Mouse (Mus musculus): ENCODE measurements at regions not wholly inside any gene's neighbourhood (a gene's known extent, or its start where the extent isn't known, plus 50 kb on each side); places are given as distances from the start of the nearest gene placed in this dataset.

GRCm38 (mm10) chr2:161185122-161185521 lies 76.2 kb upstream of the Chd6 start:
- Histone ChIP-seq H3K27me3 (ENCODE audit: insufficient read depth, low read length) (no peaks in the 10 kb centered on the region), H3K4me1 (ENCODE audit: insufficient read depth, low read length) (no peaks in the 10 kb centered on the region), H3K9me3 (ENCODE audit: low read length) (no peaks in the 10 kb centered on the region), H3K36me3 (ENCODE audit: insufficient read depth, low read length) (no peaks in the 10 kb centered on the region), H3K4me3 (ENCODE audit: low read depth, low read length) (no peak overlapping the region), H3K27ac (ENCODE audit: low read depth, low read length) (no peak overlapping the region), H3K9ac (replicated peaks; ENCODE audit: low read length, poor library complexity, severe bottlenecking) (no peak overlapping the region), H3K4me2 (ENCODE audit: low read depth, low read length, poor library complexity, severe bottlenecking) (no peak overlapping the region)
- DNase-seq (ENCODE audit: low spot score) (peak; percentile 34), ATAC-seq (ENCODE audit: low FRiP score) (no peak)
- TF ChIP-seq CTCF (IDR thresholded peaks at IDR 0.05), result peak; percentile 95

DNA sequence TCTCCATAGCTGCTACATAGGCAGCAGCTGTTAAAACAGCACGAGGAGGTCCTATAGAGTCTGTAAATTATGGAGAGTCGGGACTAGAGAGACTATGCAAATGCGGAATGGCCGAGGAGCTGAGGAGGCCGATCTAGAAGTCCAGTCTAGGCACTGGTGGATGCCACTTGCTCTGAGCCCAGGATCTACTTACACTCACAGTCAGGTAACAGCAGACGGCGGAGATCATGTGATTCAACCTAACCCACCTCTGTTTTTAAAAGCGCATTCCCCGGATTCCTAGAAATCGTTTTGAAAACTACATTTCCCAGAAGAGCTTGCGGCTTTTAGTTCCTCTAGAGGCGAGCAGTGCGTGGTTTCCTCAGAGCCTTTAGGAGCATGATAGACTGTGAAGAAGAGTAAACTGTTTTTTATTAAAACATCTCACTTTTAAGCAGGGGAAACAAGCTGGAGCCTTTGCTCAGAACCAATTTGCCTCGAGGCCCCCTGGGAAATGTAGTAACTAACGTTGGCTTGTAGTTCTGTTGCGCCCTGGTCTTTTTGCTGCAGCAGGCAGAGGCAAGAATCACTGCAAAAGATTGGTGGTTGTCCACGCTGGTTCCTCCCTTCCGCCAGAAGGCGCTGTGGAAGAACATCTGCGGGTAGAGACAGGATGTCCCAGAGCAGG lies 68.6 kb upstream of the Chd6 start:
- peak; percentile 83 for TF ChIP-seq CTCF (IDR thresholded peaks at IDR 0.05)
- peak overlapping the region; percentile 80 for H3K27ac ChIP-seq (ENCODE audit: low read depth, low read length)
- H3K27me3 ChIP-seq (ENCODE audit: insufficient read depth, low read length), result no peaks in the 10 kb centered on the region
- WGBS, result 3% methylated on average over 20 of the region's 20 CpGs
- ATAC-seq (ENCODE audit: low FRiP score), result peak; percentile 86
- no peaks in the 10 kb centered on the region for H3K9me3 ChIP-seq (ENCODE audit: low read length)
- H3K9ac ChIP-seq (replicated peaks; ENCODE audit: low read length, poor library complexity, severe bottlenecking), result peak overlapping the region; percentile 48
- no peaks in the 10 kb centered on the region for H3K4me1 ChIP-seq (ENCODE audit: insufficient read depth, low read length)
- H3K4me3 ChIP-seq (ENCODE audit: low read depth, low read length), result peak overlapping the region; percentile 36
- no peaks in the 10 kb centered on the region for H3K36me3 ChIP-seq (ENCODE audit: insufficient read depth, low read length)
- peak; percentile 87 for DNase-seq (ENCODE audit: low spot score)
- peak overlapping the region; percentile 50 for H3K4me2 ChIP-seq (ENCODE audit: low read depth, low read length, poor library complexity, severe bottlenecking)

DNA sequence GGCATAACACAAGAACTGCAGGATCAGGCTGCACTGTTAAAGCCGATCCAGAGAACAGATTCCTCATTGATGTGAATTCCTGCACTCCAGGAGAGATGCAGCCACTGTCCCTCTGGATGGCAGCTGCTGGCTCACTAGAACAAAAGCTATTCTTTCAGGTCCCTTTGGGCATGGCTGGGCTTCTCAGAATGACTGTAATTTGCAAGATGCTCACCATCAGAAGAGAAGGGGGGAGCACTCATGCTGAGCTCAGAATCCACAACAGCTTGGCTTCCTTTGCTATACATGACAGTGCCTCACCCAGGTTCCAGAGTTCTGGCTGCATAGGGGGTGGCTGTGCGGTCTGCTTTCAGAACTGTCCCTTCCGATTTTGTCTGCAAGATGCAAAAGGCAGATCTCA lies 57.8 kb upstream of the Chd6 start:
- no peak overlapping the region for H3K27ac ChIP-seq (ENCODE audit: low read depth, low read length)
- no peaks in the 10 kb centered on the region for H3K4me1 ChIP-seq (ENCODE audit: insufficient read depth, low read length)
- no peaks in the 10 kb centered on the region for H3K27me3 ChIP-seq (ENCODE audit: insufficient read depth, low read length)
- H3K4me2 ChIP-seq (ENCODE audit: low read depth, low read length, poor library complexity, severe bottlenecking), result no peak overlapping the region
- H3K9ac ChIP-seq (replicated peaks; ENCODE audit: low read length, poor library complexity, severe bottlenecking), result no peak overlapping the region
- no peak for DNase-seq (ENCODE audit: low spot score)
- H3K36me3 ChIP-seq (ENCODE audit: insufficient read depth, low read length), result no peaks in the 10 kb centered on the region
- H3K4me3 ChIP-seq (ENCODE audit: low read depth, low read length), result no peak overlapping the region
- TF ChIP-seq CTCF (IDR thresholded peaks at IDR 0.05), result no peak
- WGBS, result 15% methylated on average over 3 of the region's 3 CpGs
- no peak for ATAC-seq (ENCODE audit: low FRiP score)
- no peaks in the 10 kb centered on the region for H3K9me3 ChIP-seq (ENCODE audit: low read length)

DNA sequence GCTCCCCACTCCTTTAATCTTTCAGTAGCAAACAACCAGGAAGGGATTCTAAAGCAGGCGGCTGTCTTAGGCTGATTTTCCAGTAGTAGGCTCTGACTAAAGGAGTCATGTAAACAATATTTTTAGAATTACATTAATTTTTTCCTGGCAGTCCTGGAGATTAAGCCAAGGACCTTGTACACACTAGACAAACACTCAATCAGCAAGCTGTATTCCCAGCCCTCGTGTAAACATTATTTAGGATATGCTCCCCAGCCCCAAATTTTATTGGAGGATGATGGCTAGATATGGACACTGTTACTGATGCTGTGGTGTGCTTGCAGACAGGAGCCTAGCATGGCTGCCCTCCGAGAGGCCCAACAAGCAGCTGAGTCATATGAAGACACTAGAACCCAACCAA lies 56.6 kb upstream of the Chd6 start:
- WGBS, result 68% methylated on average over 3 of the region's 3 CpGs
- H3K4me2 ChIP-seq (ENCODE audit: low read depth, low read length, poor library complexity, severe bottlenecking), result no peak overlapping the region
- no peaks in the 10 kb centered on the region for H3K9me3 ChIP-seq (ENCODE audit: low read length)
- no peak overlapping the region for H3K4me3 ChIP-seq (ENCODE audit: low read depth, low read length)
- H3K27me3 ChIP-seq (ENCODE audit: insufficient read depth, low read length), result no peaks in the 10 kb centered on the region
- no peak overlapping the region for H3K9ac ChIP-seq (replicated peaks; ENCODE audit: low read length, poor library complexity, severe bottlenecking)
- ATAC-seq (ENCODE audit: low FRiP score) (no peak), DNase-seq (ENCODE audit: low spot score) (no peak)
- TF ChIP-seq CTCF (IDR thresholded peaks at IDR 0.05), result no peak
- H3K27ac ChIP-seq (ENCODE audit: low read depth, low read length), result no peak overlapping the region
- H3K4me1 ChIP-seq (ENCODE audit: insufficient read depth, low read length), result no peaks in the 10 kb centered on the region
- H3K36me3 ChIP-seq (ENCODE audit: insufficient read depth, low read length), result no peaks in the 10 kb centered on the region

- no peak overlapping the region for H3K9ac ChIP-seq (replicated peaks; ENCODE audit: low read length, poor library complexity, severe bottlenecking)
- TF ChIP-seq CTCF (IDR thresholded peaks at IDR 0.05), result no peak
- DNase-seq (ENCODE audit: low spot score), result no peak
Measured at GRCm38 (mm10) chr2:161164320-161164719, 55.4 kb upstream of the Chd6 start.

More at GRCm38 (mm10) chr2:161164320-161164719, 55.4 kb upstream of the Chd6 start:
- H3K27ac ChIP-seq (ENCODE audit: low read depth, low read length), result no peak overlapping the region
- 72% methylated on average over 5 of the region's 5 CpGs for WGBS
- no peak for ATAC-seq (ENCODE audit: low FRiP score)
- no peak overlapping the region for H3K4me3 ChIP-seq (ENCODE audit: low read depth, low read length)
- no peaks in the 10 kb centered on the region for H3K9me3 ChIP-seq (ENCODE audit: low read length)
- H3K36me3 ChIP-seq (ENCODE audit: insufficient read depth, low read length), result no peaks in the 10 kb centered on the region
- H3K4me2 ChIP-seq (ENCODE audit: low read depth, low read length, poor library complexity, severe bottlenecking), result no peak overlapping the region
- H3K27me3 ChIP-seq (ENCODE audit: insufficient read depth, low read length), result no peaks in the 10 kb centered on the region
- no peaks in the 10 kb centered on the region for H3K4me1 ChIP-seq (ENCODE audit: insufficient read depth, low read length)

Data from midbrain, postnatal 0 days (tissue).